Mouse (Mus musculus) activated CD4-positive, CD25-positive, alpha-beta regulatory T cell (primary cell): ENCODE measurements around the gene Tas2r105. TPM values are rescaled to one million over a fixed set of nuclear protein-coding genes. Genes with fewer than 3 reads are reported as not detected.

ENCODE experiments used
- polyA plus RNA-seq, 2 experiments: library from polyadenylated mRNA; unstranded; fragments of 100-300 nt; shearing (Covaris generic); gene quantifications; one replicate each; pipeline ENCODE4 v1.2.1; 2017

The Tas2r105 gene
- polyA plus RNA-seq: not detected

DNA sequence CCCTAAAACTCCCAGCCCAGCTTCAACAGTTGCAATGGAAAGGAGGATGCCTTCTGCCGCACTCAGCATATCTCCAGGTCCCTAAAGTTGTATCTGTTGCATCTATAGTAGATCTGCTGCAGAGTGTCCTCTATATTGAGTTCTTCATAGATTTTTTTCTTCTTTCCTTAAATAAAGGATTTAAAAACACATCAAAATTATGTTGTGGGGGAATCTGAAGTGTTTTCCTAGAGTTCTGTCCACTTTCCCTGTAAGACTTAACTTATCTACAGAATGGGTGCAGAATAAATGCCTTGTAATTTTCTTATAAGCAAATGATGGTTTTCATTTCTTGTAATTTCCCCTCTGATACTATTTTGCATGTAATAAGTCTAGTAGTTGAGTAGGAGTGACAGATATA, at the start of gene Tas2r105:
Gene Tas2r105, minus strand, starts transcription at position 101 of the 400 bp plus-strand sequence.

DNA sequence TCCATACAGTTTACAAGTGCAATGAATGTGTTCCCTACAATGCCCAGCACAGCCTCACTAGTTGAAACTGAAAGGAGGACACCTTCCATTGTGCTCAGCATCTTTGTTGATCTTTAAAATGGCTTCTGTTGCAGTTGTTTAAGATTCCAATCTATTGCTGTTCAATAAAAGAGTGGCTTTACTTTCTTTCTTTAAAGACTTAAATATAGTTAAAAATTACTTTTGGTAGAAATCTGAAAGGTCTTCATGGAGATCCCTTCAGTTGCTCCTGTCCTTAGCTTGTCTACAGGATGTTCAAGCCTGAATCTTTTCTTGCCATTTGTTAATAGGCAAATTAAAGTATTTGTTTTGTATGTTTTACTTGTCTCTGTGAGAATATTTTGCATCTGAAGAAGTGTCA, 2.7 kb upstream of the Tas2r105 start, which contains the start of gene Tas2r114:
Gene Tas2r114, minus strand, starts transcription at position 101 of the 400 bp plus-strand sequence.

GRCm38 (mm10) chr6:131685644-131686043, 1.7 kb downstream of the Tas2r105 start, which contains the start of gene Tas2r104:
Gene Tas2r104, minus strand, starts transcription at chr6:131685744.

DNA sequence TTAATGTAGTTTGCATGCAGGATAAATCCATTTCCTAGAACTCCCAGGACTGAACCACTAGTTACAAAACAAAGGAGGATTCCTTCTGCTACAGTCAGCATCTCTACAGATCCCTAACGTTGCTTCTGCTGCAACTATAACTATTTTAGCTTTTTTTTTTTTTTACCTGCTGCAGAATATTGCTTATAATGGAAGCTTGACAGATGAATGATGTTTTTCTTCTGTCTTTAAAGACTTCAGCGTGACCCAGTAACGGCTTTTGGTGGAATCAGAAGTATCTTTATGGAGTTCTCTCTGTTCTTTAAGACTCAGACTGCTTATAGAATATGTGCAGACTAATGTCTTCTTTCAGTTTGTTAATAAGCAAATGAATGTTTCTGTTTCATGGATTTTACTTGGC, 8.5 kb downstream of the Tas2r105 start, which contains the start of gene Tas2r106:
Gene Tas2r106, minus strand, starts transcription at position 101 of the 400 bp plus-strand sequence.

GRCm38 (mm10) chr6:131660049-131660448, 27.2 kb downstream of the Tas2r105 start, which contains the start of gene Tas2r107:
Gene Tas2r107, minus strand, starts transcription at chr6:131660149.

Other genes with a start within 250 kb of the Tas2r105 start
- 1 to 10 TPM in 1 of 2 experiments, not detected in 1; 1.6 TPM for gene 5430401F13Rik, start 201.1 kb downstream of the Tas2r105 start, polyA plus RNA-seq
- gene Gm6619, start 201.1 kb downstream of the Tas2r105 start, polyA plus RNA-seq: 1 to 10 TPM in 1 of 2 experiments, not detected in 1; 1.1 TPM
- under 1 TPM in 1 of 2 experiments, not detected in 1; 0.27 TPM for gene Tas2r130, start 56.6 kb downstream of the Tas2r105 start, polyA plus RNA-seq
- gene Tas2r107, start 27.3 kb downstream of the Tas2r105 start, polyA plus RNA-seq: not detected
- gene Tas2r106, start 8.6 kb downstream of the Tas2r105 start, polyA plus RNA-seq: not detected
- gene Tas2r104, start 1.8 kb downstream of the Tas2r105 start, polyA plus RNA-seq: not detected
- not detected for gene Tas2r114, start 2.6 kb upstream of the Tas2r105 start, polyA plus RNA-seq